Mouse (Mus musculus): Measurements from ENCODE around the gene Olfm2.

The Olfm2 gene

GRCm38 (mm10) chr9:20746017-20746660 lies at the start of gene Olfm2:
Gene Olfm2 (minus strand): TSS chr9:20746349.
- DNase-seq = no peak

- DNase-seq = peak; percentile 42
Measured at GRCm38 (mm10) chr9:20794108-20794806, 48.1 kb upstream of the Olfm2 start.

GRCm38 (mm10) chr9:20790345-20790744 lies 44.2 kb upstream of the Olfm2 start:
- no peak for DNase-seq

GRCm38 (mm10) chr9:20789651-20790050 lies 43.5 kb upstream of the Olfm2 start:
- DNase-seq = no peak

GRCm38 (mm10) chr9:20787992-20788391 lies 41.8 kb upstream of the Olfm2 start:
- no peak for DNase-seq

GRCm38 (mm10) chr9:20785055-20785454 lies 38.9 kb upstream of the Olfm2 start:
- DNase-seq = no peak

GRCm38 (mm10) chr9:20781286-20781685 lies 35.1 kb upstream of the Olfm2 start:
- no peak for DNase-seq

GRCm38 (mm10) chr9:20765274-20765673 lies 19.1 kb upstream of the Olfm2 start:
- no peak for DNase-seq

- DNase-seq = no peak
Measured at GRCm38 (mm10) chr9:20763099-20763498, 16.9 kb upstream of the Olfm2 start.

GRCm38 (mm10) chr9:20762197-20762961 lies 16.2 kb upstream of the Olfm2 start:
- DNase-seq = no peak

GRCm38 (mm10) chr9:20761388-20761787 lies 15.2 kb upstream of the Olfm2 start:
- no peak for DNase-seq

GRCm38 (mm10) chr9:20760813-20761212 lies 14.7 kb upstream of the Olfm2 start:
- no peak for DNase-seq

- no peak for DNase-seq
Measured at GRCm38 (mm10) chr9:20758896-20759295, 12.7 kb upstream of the Olfm2 start.

- DNase-seq = no peak
Measured at GRCm38 (mm10) chr9:20758243-20758642, 12.1 kb upstream of the Olfm2 start.

- peak; percentile 43 for DNase-seq
Measured at GRCm38 (mm10) chr9:20757087-20757955, 11.2 kb upstream of the Olfm2 start.

GRCm38 (mm10) chr9:20756081-20756700 lies 10.0 kb upstream of the Olfm2 start:
- DNase-seq = no peak

- DNase-seq = no peak
Measured at GRCm38 (mm10) chr9:20754335-20754734, 8.2 kb upstream of the Olfm2 start.

- peak; percentile 21 for DNase-seq
Measured at GRCm38 (mm10) chr9:20751477-20752029, 5.4 kb upstream of the Olfm2 start.

- no peak for DNase-seq
Measured at GRCm38 (mm10) chr9:20749213-20749612, 3.1 kb upstream of the Olfm2 start.

- no peak for DNase-seq
Measured at GRCm38 (mm10) chr9:20748540-20748939, 2.4 kb upstream of the Olfm2 start.

GRCm38 (mm10) chr9:20747682-20748081 lies 1.5 kb upstream of the Olfm2 start:
- DNase-seq = no peak
